Mouse (Mus musculus) gastrocnemius, postnatal 14 days (tissue): ENCODE data around the gene Efnb3. TPM values are rescaled to one million over a fixed set of nuclear protein-coding genes. Genes with fewer than 3 reads are reported as not detected.
A peak's percentile ranks its signal among the peaks of the same experiment; 100 is the strongest.
"Not testable (repeated sequence)": the region's sequence is repeated elsewhere in the genome, so short reads cannot be mapped to it uniquely, and the experiment has no call there.

Experiments
- DNase-seq: peaks from one replicate; pipeline ENCODE4 v3.0.0; 2021; ENCODE audit warnings: mixed read lengths
- intact Hi-C: fragments of 180-260 bp; cut with DNase I; formaldehyde crosslinking; loops from one replicate; pipeline ENCODE4 v1.15.1; 2025; ENCODE audit warnings: low total_unique reads
- total RNA-seq, 2 experiments: library from RNA; stranded (reverse); gene quantifications; 2 replicates each; pipeline ENCODE4 v1.2.3; 2021

Gene Efnb3
- total RNA-seq, 2 experiments from 2014 or later: 0.71 to 1.3 TPM

DNA sequence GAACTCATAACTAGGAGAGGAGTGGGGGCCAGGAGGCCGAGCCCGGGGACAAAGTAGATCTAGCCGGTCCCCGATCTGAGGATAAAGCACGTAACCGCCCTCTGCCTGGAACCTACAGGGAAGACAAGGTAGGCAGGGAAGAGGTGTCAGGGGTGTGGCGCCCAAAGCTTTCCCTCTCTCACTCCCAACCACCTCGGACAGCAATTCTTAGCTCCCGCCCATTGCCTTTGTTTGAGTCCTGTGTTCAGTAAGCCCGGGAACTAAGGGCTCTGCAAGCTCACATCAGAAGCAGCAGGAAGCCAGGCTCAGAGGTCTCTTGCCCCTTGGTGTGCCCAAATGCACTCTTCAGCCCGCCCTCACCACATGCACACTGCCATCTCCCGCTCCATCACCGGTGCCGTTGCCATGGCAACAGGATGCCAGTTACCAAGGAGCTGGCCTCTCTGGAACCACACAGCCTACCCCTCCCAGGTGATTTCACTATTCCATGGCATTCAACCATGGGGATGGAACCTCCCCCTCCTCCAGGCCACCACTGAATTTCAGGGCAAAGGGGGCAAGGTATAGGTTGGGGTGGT, 2.5 kb downstream of the Efnb3 start:
- no peak for DNase-seq
- intact Hi-C loops: no loop called here

DNA sequence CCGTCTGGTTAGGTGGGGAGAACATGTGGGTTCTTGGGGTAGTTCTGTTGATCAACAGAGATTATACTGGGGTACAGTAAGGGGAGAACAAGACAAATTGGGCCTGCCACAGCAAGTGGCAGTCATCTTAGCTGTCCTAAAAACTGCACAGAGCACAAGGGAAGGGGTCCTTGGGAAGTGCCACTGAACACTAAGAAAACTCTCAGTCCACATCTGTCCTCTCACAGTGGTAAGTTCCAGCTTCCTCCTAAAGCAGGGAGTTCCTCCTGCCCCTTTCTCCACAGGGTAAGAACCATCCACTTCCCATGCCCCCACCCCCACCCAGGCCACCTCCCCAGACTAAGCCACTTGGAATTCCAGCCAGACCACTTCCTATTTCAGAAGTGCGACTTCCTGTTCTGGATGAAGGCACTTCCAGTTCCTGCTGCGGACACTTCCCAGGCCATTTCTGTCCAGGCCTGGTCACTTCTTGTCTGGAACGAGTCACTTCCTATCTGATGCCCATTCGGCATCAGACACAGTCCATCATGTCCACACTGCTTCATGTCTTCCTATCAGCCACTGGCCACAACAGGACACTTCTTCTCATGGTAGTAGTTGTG, 5.4 kb downstream of the Efnb3 start:
- no peak for DNase-seq
- intact Hi-C loops: no loop called here

DNA sequence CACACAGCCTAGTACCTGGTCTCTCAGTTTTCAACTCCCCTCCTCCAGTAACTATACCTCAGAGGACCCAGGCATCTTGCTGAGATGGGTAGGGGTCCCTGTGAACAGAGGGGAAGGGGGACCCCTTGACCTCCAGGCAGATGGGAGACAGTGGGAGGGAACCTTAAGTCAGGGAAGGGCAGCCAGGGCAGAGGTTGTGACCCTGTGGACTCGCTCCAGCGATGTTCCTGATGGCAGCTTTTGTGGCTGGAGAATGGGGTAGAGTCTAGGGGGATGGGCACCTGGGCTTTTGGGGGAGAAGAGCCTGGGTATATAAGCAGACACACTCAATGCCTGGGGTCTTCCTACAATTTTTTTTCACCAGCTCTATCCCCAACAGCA, 6.7 kb downstream of the Efnb3 start:
- DNase-seq: no peak
- intact Hi-C loops: no loop called here

DNA sequence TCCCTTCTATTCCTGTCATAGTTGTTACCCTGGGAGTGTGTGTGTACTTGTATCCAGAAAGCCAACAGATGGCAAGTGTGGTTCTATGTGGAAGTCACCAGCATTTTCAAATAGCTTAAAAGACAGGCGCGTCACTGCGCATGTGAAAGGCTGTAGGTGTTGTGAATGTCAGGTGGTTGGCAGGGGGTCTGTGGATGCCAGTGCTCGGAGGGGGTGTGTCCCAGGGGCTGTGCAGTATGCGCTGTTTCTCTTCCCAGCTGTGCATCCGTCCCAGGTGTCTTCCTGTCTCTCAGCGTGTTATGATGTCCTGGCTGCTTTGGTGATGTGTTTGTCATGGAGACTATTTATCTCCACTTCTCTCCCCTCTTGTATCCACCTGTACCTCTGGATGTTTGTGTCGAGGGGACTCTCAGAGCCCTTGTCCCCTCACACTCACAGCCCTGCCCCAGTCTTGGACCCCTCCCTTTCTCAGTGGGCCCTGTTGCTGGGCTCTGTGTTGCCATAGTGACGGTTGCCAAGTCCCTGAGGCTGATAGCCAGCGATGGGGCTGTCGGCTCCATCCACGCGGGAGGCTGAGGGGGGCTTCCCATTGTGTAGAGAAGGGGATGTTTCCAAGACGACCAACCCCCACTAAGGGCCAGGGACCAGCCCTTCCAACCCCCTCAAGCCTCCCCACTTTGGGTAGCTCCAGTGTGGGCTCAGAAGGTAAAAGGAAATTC, 7.2 kb downstream of the Efnb3 start:
- intact Hi-C loops: no loop called here
- DNase-seq: no peak

DNA sequence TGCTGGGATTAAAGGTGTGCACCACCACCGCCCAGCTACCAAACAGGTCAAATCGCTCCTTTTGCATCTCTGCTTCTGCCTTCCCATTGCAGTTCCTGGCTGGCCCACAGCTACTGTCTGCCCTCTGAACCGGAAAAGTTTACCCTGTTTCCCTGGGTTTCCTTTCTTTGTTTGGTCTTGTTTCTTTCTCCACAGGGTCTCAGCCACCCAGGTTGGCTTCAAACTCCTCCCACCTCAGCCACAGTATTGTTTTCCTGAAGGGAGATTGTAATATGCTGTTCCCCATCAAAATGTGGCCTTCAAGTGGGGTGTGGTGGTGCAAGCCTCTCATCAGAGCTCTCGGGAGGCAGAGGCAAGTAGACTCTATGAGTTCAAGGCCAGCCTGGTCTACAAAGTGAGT, 8.7 kb downstream of the Efnb3 start:
- DNase-seq: no peak
- intact Hi-C loops: no loop called here

DNA sequence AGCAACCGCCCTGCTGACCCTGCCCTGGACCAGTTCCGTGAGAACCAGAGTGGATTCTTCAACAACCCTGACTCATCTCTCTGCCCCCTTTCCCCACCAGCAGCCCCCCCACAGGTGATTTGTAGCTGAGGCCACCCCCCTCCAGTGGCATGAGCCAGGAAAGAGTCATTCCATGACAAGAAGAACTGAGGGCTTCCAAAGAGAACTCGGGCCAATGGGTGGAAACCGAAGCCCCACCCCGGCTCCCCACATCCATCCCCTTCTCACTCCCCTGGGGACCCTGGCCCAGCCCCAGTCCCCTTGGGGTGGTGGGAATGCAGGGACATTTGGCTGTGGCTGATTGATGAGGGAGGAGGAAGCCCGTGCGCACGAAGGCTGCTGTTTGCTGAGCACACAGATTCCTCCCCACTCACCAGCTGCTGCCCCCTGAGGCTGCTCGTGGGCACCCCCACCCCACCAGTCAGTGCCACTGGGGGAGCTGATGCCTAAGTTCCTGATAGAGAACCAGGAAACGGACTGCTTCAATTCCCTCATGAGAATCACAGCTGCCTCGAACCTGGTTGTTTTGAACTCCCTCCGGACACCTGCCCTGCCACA, 10.8 kb downstream of the Efnb3 start, which contains the start of gene Dnah2:
Gene Dnah2, minus strand, starts transcription at position 51 of the 597 bp plus-strand sequence.
- intact Hi-C loops: no loop called here

DNA sequence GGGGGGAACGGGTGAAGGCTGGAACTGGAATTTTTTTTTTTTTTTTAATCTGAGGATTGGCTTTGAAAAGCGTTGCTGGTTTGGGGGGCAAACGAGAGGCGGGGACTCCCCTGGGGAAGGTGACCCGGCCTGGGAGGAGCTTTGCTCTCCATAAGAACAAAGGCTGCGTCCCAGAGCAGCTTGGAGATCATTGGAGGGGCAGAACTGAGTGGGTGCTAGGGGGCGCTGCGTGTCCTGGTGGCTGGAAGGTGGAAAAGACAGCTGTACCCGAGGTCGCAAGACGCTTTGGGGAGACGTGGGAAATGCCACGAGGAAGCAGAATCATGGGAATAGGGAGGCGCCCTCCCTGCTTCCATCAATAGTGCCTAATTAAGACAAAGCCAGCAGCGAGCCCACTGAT, 12.9 kb downstream of the Efnb3 start:
- DNase-seq: peak; percentile 30
- intact Hi-C loops: no loop called here

More for the DNA sequence above, 10.8 kb downstream of the Efnb3 start, which contains the start of gene Dnah2:
- DNase-seq: no peak

DNA sequence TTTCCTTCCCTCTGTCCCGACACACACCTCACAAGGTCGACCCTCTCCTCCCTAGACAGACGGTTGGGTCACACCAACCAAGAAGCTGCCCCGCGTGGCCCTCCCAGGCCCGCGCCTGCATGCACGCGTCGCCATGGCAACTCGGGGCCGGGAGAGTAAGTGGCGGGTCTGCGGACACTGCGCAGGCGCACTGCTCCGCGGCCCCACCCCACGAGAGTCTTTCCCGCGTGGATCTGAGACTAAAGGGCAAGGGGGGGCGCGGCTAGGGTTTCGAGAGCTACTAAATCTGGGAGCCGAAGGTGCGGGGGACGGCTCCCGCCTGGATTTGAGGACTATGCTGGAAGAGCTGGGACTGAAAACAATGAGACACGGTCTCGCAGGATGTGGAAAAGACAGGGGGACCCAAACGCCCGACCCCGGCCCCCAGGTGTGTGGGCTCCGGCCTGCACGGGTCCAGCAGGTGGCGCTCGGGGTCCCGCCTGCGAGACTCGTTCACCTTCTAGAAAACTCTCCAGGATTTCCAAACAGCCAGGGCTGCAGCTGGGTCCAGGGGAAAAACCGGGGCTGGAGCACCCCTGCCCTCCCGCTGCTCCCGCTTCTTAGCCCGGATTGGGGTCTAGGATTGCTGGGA, 13.5 kb downstream of the Efnb3 start:
- peak; percentile 73 for DNase-seq
- intact Hi-C loops: no loop called here

DNA sequence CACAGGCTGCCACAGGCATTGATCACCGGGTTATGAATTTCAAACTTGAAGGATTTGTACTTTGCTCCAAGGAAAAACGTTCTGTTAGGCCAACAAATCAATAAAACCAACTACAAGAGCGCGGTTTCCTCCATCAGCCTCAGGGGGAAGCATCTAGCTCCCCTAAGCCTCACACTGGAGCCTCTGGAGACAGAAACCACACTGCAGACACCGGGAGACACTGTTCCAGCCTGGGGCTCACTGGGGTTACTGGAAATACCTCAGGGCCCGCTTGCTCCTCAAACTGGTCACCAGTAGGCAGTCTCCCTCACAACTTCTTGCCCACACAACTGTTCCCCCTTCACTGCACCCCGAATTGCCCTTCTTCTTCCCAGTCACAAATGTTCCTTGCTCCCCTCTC, 14.0 kb downstream of the Efnb3 start:
- intact Hi-C loops: no loop called here
- DNase-seq: no peak

DNA sequence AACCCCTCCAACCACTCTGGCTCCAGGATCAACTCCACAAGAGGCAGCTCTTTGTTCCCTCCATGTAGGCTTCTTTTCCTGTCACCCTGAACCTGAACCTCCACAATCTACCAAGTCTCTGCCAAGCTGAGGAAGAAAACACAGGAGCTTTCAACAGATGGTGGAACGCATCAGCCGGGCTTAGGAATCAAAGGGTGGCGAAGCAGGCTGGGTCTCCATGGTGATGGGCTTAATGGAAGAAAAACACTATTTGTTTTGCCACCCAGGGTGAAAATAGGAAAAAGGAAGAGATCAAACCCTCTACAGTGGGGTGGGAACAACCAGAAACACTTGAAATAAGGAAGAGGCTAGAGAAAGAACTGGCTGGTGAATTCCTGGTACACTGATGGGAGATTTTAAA, 16.4 kb downstream of the Efnb3 start:
- DNase-seq: no peak
- intact Hi-C loops: no loop called here

DNA sequence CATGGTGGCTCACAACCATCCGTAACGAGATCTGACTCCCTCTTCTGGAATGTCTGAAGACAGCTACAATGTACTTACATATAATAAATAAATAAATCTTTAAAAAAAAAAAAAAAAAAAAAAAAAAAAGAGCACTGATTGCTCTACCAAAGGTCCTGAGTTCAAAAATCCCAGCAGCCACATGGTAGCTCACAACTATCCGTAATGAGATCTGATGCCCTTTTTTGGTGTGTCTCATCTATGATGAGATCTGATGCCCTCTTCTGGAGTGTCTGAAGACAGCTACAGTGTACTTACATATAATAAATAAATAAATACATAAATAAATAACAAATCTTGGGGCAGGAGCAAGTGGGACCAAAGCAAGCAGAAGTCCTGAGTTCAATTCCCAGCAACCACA, 18.3 kb downstream of the Efnb3 start:
- intact Hi-C loops, DNase-seq: not testable (repeated sequence)

DNA sequence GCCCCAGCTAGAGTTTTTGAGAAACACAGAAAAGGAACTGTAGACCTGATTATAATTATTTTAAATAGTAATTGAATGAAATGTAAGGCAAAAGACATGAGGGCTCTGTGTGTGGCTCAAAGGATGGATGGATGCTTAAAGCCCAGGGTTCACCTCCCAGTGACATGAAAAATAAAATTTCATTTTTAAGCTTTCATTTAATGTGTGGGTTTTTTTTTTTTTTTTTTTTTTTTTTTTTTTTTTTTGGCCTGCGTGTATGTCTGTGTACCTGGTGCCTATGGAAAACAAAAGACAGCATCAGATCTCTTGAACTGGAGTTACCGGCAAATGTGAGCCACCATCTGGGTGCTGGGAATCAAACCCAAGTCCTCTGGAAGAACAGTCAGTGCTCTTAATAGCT, 19.3 kb downstream of the Efnb3 start:
- intact Hi-C loops: no loop called here
- no peak for DNase-seq

DNA sequence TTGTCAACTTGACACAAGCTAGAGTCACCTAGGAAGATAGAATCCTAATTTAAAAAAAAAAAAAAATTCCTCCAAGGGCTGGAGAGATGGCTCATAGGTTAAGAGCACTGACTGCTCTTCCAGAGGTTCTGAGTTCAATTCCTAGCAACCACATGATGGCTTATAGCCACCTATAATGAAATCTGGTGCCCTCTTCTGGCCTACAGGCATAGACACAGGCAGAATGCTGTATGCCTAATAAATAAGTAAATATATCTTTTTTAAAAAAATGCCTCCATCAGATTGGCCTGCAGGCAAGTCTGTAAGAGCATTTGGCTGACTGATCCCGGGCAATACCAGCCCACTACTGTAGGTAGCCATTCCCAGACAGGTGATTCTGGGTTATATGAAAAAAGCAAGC, 25.0 kb downstream of the Efnb3 start:
- intact Hi-C loops: no loop called here
- no peak for DNase-seq

DNA sequence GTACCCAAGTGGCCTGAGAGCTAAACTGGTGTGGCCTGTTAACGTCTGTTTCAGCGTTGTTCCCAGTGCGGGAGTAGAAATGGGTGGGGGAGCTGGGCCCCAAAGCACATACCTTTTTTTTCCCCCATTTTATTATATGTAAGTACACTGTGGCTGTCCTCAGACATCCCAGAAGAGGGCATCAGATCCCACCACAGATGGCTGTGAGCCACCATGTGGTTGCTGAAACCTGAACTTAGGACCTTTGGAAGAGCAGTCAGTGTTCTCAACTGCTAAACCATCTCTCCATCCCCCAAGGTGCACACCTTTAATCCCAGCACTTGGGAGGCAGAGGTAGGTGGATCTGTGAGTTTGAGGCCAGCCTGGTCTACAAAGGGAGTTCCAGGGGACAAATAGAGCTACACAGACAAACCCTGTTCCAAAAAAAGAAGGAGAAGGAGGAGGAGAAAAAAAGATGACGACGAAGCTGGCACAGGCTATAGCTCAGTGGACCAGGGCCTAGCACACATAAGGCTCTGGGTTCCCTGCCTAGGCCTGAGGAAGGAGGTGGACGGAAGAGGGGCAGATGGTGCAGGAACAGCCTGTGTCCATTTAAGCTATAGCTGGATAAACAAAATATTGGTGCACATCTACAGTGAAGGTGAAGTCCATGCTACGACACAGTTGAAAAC, 27.4 kb downstream of the Efnb3 start:
- intact Hi-C loops: no loop called here
- DNase-seq: no peak

DNA sequence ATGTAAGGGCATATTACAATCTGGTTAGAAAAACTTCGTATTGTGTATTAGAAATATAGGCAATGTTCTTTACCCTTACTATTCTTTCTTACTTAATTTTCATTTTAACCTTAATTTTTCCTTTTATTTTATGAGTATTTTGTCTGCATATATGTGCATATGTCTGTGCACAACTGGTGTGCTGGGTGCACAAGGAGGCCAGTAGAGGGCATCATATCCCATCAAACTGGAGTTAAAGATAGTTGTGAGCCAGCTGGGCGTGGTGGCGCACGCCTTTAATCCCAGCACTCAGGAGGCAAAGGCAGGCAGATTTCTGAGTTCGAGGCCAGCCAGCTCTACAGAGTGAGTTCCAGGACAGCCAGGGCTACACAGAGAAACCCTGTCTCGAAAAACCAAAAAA, 29.2 kb downstream of the Efnb3 start:
- intact Hi-C loops, DNase-seq: not testable (repeated sequence)

DNA sequence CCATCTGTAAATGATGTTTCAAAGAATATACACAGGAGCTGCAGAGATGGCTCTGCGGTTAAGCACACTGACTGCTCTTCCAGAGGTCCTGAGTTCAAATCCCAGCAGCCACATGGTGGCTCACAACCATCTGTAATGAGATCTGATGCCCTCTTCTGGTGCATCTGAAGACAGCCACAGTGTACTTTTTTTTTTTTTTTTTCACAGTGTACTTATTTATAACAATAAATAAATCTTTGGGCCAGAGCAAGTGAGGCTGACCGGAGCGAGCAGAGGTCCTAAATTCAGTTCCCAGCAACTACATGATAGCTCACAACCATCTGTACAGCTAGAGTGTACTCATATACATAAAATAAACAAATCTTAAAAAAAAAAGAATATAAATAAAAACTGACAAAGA, 29.7 kb downstream of the Efnb3 start:
- intact Hi-C loops, DNase-seq: not testable (repeated sequence)

DNA sequence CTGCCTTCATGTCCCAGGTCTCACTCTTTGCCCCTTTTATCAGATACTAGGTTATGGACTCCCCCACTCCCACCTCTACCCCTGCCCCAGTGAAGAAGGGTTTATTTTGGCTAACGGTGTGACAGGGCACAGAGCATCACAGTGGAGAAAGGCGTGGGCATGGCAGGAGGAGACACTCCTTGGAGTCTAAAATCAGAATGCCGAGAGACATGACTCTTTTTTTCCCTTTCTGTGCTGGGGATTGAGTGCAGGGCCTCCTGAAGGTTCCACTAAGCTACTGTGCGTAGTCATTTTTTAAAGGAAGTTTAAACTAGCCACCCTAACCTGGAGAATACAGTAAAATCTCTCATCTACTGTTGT, 32.0 kb downstream of the Efnb3 start:
- no peak for DNase-seq
- intact Hi-C loops: no loop called here

DNA sequence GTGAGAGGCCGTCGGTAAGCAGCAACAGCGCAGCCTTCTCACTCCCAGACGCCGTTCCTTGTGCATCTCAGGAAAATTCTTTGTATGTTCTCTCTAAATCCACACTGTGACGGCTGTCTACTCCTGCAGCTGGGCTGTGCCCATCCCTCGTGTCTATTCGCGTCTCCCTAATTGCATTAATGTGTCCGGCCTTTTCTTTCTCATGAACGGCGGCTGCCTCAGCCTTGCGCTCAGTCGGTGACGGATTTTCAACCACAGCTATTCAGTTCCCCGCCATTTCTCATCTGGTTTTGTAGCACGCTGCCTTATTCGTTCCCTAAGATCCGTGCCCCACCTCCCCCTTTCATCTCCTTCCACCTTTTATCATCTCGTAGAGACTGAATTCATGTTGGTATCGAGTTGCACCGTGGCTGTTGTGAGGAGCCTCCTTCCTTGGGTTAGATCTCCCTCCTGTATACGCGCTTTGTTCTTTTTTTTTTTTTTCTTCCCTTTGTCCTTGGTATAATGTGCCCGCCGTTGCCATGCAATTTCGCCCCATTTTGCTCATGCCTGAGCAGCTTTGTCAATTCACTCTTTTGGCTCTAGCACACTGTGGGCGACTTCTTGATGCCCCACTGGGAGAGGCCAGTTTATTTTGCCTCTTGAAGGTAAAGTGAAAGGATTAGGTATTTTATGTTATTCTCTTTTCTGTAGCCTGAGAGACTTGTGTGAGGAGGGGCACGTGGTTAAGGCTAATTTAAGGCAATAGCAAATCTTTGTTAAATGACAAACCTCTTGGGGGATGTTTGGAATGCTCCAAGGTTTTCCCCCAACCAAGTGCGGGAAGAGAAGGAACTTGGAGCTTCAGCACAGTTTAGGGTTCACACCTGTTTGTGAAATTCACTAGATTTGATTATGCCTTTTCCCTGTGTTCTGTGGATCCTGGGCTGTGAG, 32.6 kb downstream of the Efnb3 start:
- no peak for DNase-seq

DNA sequence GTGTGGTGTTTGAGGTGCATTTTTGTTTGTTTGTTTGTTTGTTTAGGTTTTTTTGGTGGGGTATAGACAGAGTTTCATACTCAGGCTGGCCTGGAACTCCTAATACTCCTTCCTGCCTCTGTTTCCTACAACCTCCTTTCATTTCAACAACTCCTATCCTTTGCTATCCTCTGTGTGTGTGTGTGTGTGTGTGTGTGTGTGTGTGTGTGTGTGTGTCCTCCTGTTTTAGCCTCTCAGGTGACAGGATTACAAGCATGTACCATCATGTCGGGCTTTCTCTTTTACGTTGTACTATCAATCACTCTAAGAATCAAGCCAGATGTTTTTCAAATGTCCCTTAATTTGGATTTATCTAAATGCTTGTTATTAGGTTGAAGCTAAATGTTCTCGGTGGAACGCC, 33.4 kb downstream of the Efnb3 start:
- no peak for DNase-seq
- intact Hi-C loops: no loop called here

More for the DNA sequence above, 32.6 kb downstream of the Efnb3 start:
- intact Hi-C loops: no loop called here
